Mouse (Mus musculus): Measurements from ENCODE around the gene Dnajc22.

DNA sequence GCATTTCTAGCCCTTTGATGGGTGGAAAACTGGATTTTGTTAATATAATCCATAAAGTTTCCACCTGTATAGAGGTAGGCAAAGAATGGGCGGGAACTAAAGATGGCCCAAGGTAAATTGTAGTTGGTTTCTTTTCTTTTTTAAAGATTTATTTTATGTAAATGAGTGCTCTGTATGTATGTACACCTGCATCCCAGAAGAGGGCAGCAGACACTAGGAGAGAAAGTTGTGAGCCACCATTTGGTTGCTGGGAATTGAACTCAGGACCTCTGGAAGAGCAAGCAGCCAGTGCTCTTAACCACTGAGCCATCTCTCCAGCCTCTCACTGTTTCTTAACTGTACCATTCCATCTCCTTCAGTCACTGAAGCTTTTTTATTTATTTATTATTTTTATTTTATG lies 21.0 kb upstream of the Dnajc22 start:
- TF ChIP-seq CTCF (IDR thresholded peaks at IDR 0.05; ENCODE audit: control insufficient read depth, insufficient read depth, low read length) (no peak), POLR2A (IDR thresholded peaks at IDR 0.05; ENCODE audit: borderline replicate concordance, control insufficient read depth, low read depth, low read length) (no peak)

Measured in bone marrow, adult 2 months (tissue).